Mouse (Mus musculus): ENCODE measurements at regions not wholly inside any gene's neighbourhood (a gene's known extent, or its start where the extent isn't known, plus 50 kb on each side); places are given as distances from the start of the nearest gene placed in this dataset.

DNA sequence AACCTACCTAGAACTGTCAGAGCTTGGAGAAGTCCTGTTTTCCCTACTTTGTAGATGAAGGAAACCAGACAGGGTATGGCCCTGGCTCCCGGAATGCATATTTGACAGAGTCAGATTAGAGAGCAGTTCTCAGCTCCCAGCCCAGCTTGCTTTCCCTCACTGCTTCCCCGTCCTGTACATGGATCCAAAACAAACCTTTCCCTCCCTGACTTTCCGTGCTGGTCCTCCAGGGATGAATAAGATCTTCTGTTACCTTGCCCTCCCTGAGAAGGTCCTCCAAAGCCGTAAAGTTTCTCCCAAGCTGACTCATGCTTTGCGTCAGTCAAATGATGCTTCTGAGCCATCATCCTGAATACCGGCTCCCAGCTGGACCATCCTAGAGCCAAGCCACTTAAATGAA, 160.2 kb upstream of the Jmjd1c start:
- Histone ChIP-seq H3K4me3 (replicated peaks; ENCODE audit: low read length) (no peak overlapping the region), H3K9me3 (replicated peaks; ENCODE audit: control insufficient read depth, low read length) (no peaks in the 10 kb centered on the region), H3K4me2 (ENCODE audit: low read depth, low read length) (no peak overlapping the region), H3K27me3 (ENCODE audit: control insufficient read depth, insufficient read depth, low read length) (no peaks in the 10 kb centered on the region), H3K36me3 (ENCODE audit: control insufficient read depth, insufficient read depth, low read length) (no peaks in the 10 kb centered on the region), H3K27ac (ENCODE audit: low read length) (peak overlapping the region; percentile 33), H3K9ac (ENCODE audit: low read length) (no peak overlapping the region), H3K4me1 (ENCODE audit: control insufficient read depth, insufficient read depth, low read length) (peaks cover 14% of the 10 kb centered on the region; the same call in 1 of the 2 replicates)
- peak; percentile 83; the same call in 1 of the 2 replicates for ATAC-seq (ENCODE audit: insufficient read depth, low FRiP score)
- WGBS = 48% methylated on average over 6 of the region's 6 CpGs

DNA sequence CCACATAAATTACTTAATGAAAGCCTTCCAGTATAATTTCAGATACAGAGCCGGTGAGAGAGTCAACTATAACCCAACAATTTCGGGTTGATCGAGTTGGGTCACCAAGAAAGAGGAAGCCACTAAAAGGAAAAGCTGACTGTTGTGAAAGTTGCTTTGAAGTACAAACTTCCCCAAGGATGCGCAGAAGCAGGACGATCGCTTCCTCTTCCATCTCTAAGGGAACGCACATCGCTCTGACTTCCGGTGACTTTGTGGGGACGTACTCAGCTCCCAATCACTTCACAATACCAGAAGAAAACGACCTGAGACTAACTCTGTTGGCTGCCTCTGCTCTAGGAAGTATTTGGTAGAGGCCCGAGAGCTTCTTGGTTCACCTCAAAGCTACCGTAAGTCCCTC, 158.8 kb upstream of the Jmjd1c start:
- Histone ChIP-seq H3K4me1 (ENCODE audit: control insufficient read depth, insufficient read depth, low read length) (peaks cover 9% of the 10 kb centered on the region; the same call in 1 of the 2 replicates), H3K36me3 (ENCODE audit: control insufficient read depth, insufficient read depth, low read length) (no peaks in the 10 kb centered on the region), H3K27ac (ENCODE audit: low read length) (no peak overlapping the region), H3K4me3 (replicated peaks; ENCODE audit: low read length) (no peak overlapping the region), H3K9ac (ENCODE audit: low read length) (no peak overlapping the region), H3K9me3 (replicated peaks; ENCODE audit: control insufficient read depth, low read length) (no peaks in the 10 kb centered on the region), H3K27me3 (ENCODE audit: control insufficient read depth, insufficient read depth, low read length) (no peaks in the 10 kb centered on the region), H3K4me2 (ENCODE audit: low read depth, low read length) (no peak overlapping the region)
- no peak for ATAC-seq (ENCODE audit: insufficient read depth, low FRiP score)
- 92% methylated on average over 13 of the region's 13 CpGs for WGBS

DNA sequence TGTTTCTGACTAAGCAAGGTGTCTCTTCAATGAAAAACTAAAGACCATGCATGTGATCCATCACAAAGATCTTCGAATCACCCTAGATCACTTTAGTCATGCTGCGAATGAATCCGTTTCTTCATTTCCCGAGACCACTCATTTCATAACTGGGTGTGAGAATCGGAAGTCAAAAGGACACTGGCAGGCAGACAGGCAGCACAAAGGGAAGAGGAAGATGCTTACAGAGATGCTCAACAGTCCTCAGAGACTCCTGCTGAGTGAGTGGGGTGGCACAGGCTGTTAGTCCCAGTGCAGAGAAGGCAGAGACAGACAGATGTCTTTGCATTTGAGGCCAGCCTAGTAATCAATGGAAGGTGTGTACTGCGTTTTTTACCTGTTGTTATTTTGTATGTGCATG, 155.6 kb upstream of the Jmjd1c start:
- ATAC-seq (ENCODE audit: insufficient read depth, low FRiP score) = no peak
- 89% methylated on average over 6 of the region's 6 CpGs for WGBS
- no peak overlapping the region for H3K4me2 ChIP-seq (ENCODE audit: low read depth, low read length)

DNA sequence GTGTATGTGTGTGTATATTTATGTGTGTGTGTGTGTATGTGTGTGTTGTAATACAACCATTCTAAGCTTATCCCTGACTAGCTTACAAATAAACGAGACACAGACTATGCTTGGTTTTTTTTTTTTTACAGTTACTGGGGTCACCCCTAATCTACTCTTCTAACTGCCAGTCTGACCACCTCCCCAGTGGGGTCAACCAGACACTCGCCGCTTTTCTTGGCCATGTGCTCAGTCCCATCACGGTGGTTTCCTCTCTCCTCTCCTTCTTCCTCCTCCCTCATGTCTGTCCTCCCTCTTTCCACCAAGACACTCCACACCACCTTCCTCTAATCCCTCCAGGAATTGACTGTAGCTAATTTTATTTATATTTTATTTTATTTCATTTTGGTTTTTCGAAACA, 155.0 kb upstream of the Jmjd1c start:
- Histone ChIP-seq H3K9me3 (replicated peaks; ENCODE audit: control insufficient read depth, low read length) (no peaks in the 10 kb centered on the region), H3K4me1 (ENCODE audit: control insufficient read depth, insufficient read depth, low read length) (0 out of 2 replicates have a peak, but pooled peaks cover 2% of the 10 kb centered on the region), H3K4me2 (ENCODE audit: low read depth, low read length) (no peak overlapping the region), H3K4me3 (replicated peaks; ENCODE audit: low read length) (no peak overlapping the region), H3K36me3 (ENCODE audit: control insufficient read depth, insufficient read depth, low read length) (no peaks in the 10 kb centered on the region), H3K27me3 (ENCODE audit: control insufficient read depth, insufficient read depth, low read length) (no peaks in the 10 kb centered on the region), H3K9ac (ENCODE audit: low read length) (no peak overlapping the region), H3K27ac (ENCODE audit: low read length) (no peak overlapping the region)
- WGBS = 76% methylated on average over 5 of the region's 5 CpGs
- ATAC-seq (ENCODE audit: insufficient read depth, low FRiP score) = no peak

More for the DNA sequence above, 155.6 kb upstream of the Jmjd1c start:
- no peak overlapping the region for H3K4me3 ChIP-seq (replicated peaks; ENCODE audit: low read length)
- H3K27ac ChIP-seq (ENCODE audit: low read length) = no peak overlapping the region
- H3K9ac ChIP-seq (ENCODE audit: low read length) = no peak overlapping the region
- no peaks in the 10 kb centered on the region for H3K9me3 ChIP-seq (replicated peaks; ENCODE audit: control insufficient read depth, low read length)
- H3K4me1 ChIP-seq (ENCODE audit: control insufficient read depth, insufficient read depth, low read length) = 0 out of 2 replicates have a peak, but pooled peaks cover 5% of the 10 kb centered on the region
- no peaks in the 10 kb centered on the region for H3K36me3 ChIP-seq (ENCODE audit: control insufficient read depth, insufficient read depth, low read length)
- H3K27me3 ChIP-seq (ENCODE audit: control insufficient read depth, insufficient read depth, low read length) = no peaks in the 10 kb centered on the region

DNA sequence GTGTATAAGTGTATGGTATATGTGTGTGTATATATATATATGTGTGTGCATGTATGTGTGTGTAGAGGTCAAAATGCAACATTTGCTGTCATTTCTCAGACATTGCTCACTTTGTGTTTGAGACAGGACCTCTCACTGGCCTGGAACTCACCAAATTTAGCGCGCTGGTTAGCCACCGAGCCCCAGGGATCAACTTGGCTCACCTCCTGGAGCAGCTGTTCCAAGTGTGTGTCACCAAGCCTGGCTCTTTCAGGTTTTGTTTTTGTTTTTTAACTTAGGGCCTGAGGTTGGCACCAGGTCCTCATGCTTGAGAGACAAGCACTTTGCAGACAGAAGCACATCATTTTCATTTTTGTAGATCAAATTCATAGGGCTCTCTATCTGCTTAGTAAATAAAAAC, 154.0 kb upstream of the Jmjd1c start:
- H3K27ac ChIP-seq (ENCODE audit: low read length) = no peak overlapping the region
- H3K9me3 ChIP-seq (replicated peaks; ENCODE audit: control insufficient read depth, low read length) = peaks cover 6% of the 10 kb centered on the region; the same call in 1 of the 2 replicates
- H3K4me2 ChIP-seq (ENCODE audit: low read depth, low read length) = no peak overlapping the region
- no peak overlapping the region for H3K4me3 ChIP-seq (replicated peaks; ENCODE audit: low read length)
- no peaks in the 10 kb centered on the region for H3K36me3 ChIP-seq (ENCODE audit: control insufficient read depth, insufficient read depth, low read length)
- 86% methylated on average over 3 of the region's 3 CpGs for WGBS
- no peaks in the 10 kb centered on the region for H3K27me3 ChIP-seq (ENCODE audit: control insufficient read depth, insufficient read depth, low read length)
- H3K4me1 ChIP-seq (ENCODE audit: control insufficient read depth, insufficient read depth, low read length) = no peaks in the 10 kb centered on the region
- no peak; the same call in 1 of the 2 replicates for ATAC-seq (ENCODE audit: insufficient read depth, low FRiP score)
- H3K9ac ChIP-seq (ENCODE audit: low read length) = no peak overlapping the region

DNA sequence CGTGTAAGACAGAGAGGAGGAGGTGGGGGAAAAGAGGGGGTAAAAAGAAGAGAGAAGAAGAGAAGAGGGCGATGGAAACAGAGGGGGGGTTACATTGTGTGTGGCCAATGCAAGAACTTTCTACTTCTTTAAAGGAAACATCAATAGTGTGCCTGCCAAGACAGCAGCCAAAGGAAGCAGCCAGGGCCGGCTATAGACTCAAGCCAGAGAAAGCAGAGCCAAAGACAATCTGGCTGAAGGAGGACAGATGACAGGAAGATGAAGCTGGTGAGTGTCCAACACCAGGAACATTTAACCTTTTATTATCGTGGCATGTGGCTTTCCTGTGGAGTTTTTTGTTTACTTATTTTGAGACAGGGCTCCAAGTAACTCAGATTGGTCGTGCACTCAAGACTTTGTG, 152.1 kb upstream of the Jmjd1c start:
- Histone ChIP-seq H3K4me3 (replicated peaks; ENCODE audit: low read length) (no peak overlapping the region), H3K9me3 (replicated peaks; ENCODE audit: control insufficient read depth, low read length) (peaks cover 6% of the 10 kb centered on the region; the same call in 1 of the 2 replicates), H3K4me1 (ENCODE audit: control insufficient read depth, insufficient read depth, low read length) (no peaks in the 10 kb centered on the region), H3K36me3 (ENCODE audit: control insufficient read depth, insufficient read depth, low read length) (no peaks in the 10 kb centered on the region), H3K27ac (ENCODE audit: low read length) (no peak overlapping the region), H3K9ac (ENCODE audit: low read length) (no peak overlapping the region), H3K27me3 (ENCODE audit: control insufficient read depth, insufficient read depth, low read length) (no peaks in the 10 kb centered on the region), H3K4me2 (ENCODE audit: low read depth, low read length) (peak overlapping the region; percentile 21; the same call in 1 of the 2 replicates)
- 30% methylated on average over 5 of the region's 5 CpGs for WGBS
- ATAC-seq (ENCODE audit: insufficient read depth, low FRiP score) = peak; percentile 33; the same call in 1 of the 2 replicates

DNA sequence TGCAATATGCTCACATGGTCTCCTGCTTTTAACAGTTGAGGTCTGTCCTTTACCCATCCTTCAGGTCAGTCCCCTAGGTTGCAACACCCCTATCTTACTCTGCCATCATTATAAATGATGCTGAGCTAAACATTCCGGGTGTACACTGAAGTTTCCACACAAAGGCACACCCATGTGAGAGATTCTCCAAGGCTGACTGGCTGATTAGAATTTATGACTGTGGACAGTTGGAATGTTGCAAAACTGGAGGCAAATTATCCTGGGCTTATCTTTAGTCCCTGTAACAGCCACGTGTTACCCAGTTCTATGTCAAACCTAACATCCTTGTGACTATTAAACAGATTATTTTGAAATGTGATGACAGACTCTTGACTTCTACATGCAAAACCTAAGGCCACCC, 149.8 kb upstream of the Jmjd1c start:
- Histone ChIP-seq H3K4me1 (ENCODE audit: control insufficient read depth, insufficient read depth, low read length) (no peaks in the 10 kb centered on the region), H3K27me3 (ENCODE audit: control insufficient read depth, insufficient read depth, low read length) (no peaks in the 10 kb centered on the region), H3K9ac (ENCODE audit: low read length) (no peak overlapping the region), H3K4me2 (ENCODE audit: low read depth, low read length) (no peak overlapping the region), H3K9me3 (replicated peaks; ENCODE audit: control insufficient read depth, low read length) (peaks cover 6% of the 10 kb centered on the region; the same call in 1 of the 2 replicates), H3K4me3 (replicated peaks; ENCODE audit: low read length) (no peak overlapping the region), H3K36me3 (ENCODE audit: control insufficient read depth, insufficient read depth, low read length) (no peaks in the 10 kb centered on the region), H3K27ac (ENCODE audit: low read length) (no peak overlapping the region)
- ATAC-seq (ENCODE audit: insufficient read depth, low FRiP score) = 0 out of 2 replicates have a peak, but pooled peaks have one; percentile 40
- WGBS = 35% methylated on average over 2 of the region's 2 CpGs

DNA sequence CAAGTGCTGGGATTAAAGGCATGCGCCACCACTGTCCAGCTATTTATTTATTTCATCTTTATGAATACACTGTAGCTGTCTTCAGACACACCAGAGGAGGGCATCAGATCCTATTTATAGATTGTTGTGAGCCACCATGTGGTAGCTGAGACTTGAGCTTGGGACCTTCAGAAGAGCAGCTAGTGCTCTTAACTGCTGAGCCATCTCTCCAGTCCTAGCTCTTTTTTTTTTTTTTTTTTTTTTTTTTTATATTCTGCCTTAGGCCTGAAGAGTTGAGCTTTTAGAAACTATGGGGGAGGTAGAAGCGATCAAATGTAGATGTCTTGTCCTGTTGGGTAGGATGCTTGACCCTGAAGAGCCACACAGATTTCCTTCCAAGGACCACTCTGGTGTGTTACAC, 147.6 kb upstream of the Jmjd1c start:
- no peaks in the 10 kb centered on the region for H3K27me3 ChIP-seq (ENCODE audit: control insufficient read depth, insufficient read depth, low read length)
- ATAC-seq (ENCODE audit: insufficient read depth, low FRiP score) = no peak
- no peaks in the 10 kb centered on the region for H3K4me1 ChIP-seq (ENCODE audit: control insufficient read depth, insufficient read depth, low read length)
- H3K4me2 ChIP-seq (ENCODE audit: low read depth, low read length) = no peak overlapping the region
- WGBS = 94% methylated on average over 2 of the region's 2 CpGs
- H3K9ac ChIP-seq (ENCODE audit: low read length) = no peak overlapping the region
- peaks cover 6% of the 10 kb centered on the region; the same call in 1 of the 2 replicates for H3K9me3 ChIP-seq (replicated peaks; ENCODE audit: control insufficient read depth, low read length)
- no peak overlapping the region for H3K4me3 ChIP-seq (replicated peaks; ENCODE audit: low read length)
- H3K36me3 ChIP-seq (ENCODE audit: control insufficient read depth, insufficient read depth, low read length) = no peaks in the 10 kb centered on the region
- H3K27ac ChIP-seq (ENCODE audit: low read length) = no peak overlapping the region

DNA sequence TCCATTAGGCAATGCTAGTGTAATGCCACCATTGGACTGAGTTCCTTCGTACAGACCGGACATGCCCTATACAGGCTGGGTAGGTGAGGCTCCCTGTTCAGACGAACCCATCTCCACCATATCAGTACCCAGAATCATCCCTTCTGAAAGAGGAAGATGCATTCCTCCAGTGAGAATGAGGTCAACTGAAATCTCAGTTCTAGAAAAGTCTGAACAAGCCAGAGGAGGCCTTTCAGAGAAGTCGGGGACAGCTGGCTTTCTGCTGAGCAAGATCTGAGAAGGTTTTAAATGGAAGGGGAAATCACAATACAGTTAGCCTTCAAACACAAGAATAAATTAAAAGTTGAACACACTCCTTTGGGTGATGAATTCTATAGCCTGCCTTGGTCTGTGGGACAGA, 145.5 kb upstream of the Jmjd1c start:
- Histone ChIP-seq H3K4me2 (ENCODE audit: low read depth, low read length) (no peak overlapping the region), H3K27me3 (ENCODE audit: control insufficient read depth, insufficient read depth, low read length) (no peaks in the 10 kb centered on the region), H3K4me1 (ENCODE audit: control insufficient read depth, insufficient read depth, low read length) (no peaks in the 10 kb centered on the region; the same call in 1 of the 2 replicates), H3K4me3 (replicated peaks; ENCODE audit: low read length) (no peak overlapping the region), H3K36me3 (ENCODE audit: control insufficient read depth, insufficient read depth, low read length) (no peaks in the 10 kb centered on the region), H3K27ac (ENCODE audit: low read length) (no peak overlapping the region), H3K9ac (ENCODE audit: low read length) (no peak overlapping the region), H3K9me3 (replicated peaks; ENCODE audit: control insufficient read depth, low read length) (peaks cover 6% of the 10 kb centered on the region; the same call in 1 of the 2 replicates)
- no peak for ATAC-seq (ENCODE audit: insufficient read depth, low FRiP score)
- 90% methylated on average over 4 of the region's 4 CpGs for WGBS
